Mouse (Mus musculus): ENCODE measurements around the gene Gm20388. TPM values are rescaled to one million over a fixed set of nuclear protein-coding genes. Genes with fewer than 3 reads are reported as not detected.
A peak's percentile ranks its signal among the peaks of the same experiment; 100 is the strongest.

Gene Gm20388
- polyA plus RNA-seq, 1 experiment from 2014 or later: not detected

GRCm38 (mm10) chr8:120190107-120190809, 279.6 kb downstream of the Gm20388 start:
- ATAC-seq (ENCODE audit: low FRiP score) (no peak), DNase-seq (ENCODE audit: low spot score) (no peak)
- Histone ChIP-seq H3K9ac (no peak overlapping the region), H3K27me3 (ENCODE audit: control insufficient read depth, insufficient read depth, low read length) (no peaks in the 10 kb centered on the region), H3K36me3 (replicated peaks; ENCODE audit: control insufficient read depth, insufficient read depth) (no peaks in the 10 kb centered on the region), H3K27ac (peak overlapping the region; percentile 74), H3K4me3 (replicated peaks; ENCODE audit: low read length) (no peak overlapping the region), H3K4me1 (replicated peaks; ENCODE audit: control insufficient read depth, insufficient read depth, low read length) (peaks cover 31% of the 10 kb centered on the region), H3K9me3 (ENCODE audit: control insufficient read depth, low read length) (no peaks in the 10 kb centered on the region), H3K4me2 (replicated peaks) (no peak overlapping the region)
- WGBS: 80% methylated on average over 17 of the region's 17 CpGs

- Histone ChIP-seq H3K27ac (peak overlapping the region; percentile 74), H3K4me1 (replicated peaks; ENCODE audit: control insufficient read depth, insufficient read depth, low read length) (peaks cover 24% of the 10 kb centered on the region), H3K27me3 (ENCODE audit: control insufficient read depth, insufficient read depth, low read length) (no peaks in the 10 kb centered on the region), H3K4me3 (replicated peaks; ENCODE audit: low read length) (no peak overlapping the region; the same call in 1 of the 2 replicates), H3K9me3 (ENCODE audit: control insufficient read depth, low read length) (no peaks in the 10 kb centered on the region), H3K4me2 (replicated peaks) (peak overlapping the region; percentile 40), H3K36me3 (replicated peaks; ENCODE audit: control insufficient read depth, insufficient read depth) (no peaks in the 10 kb centered on the region), H3K9ac (peak overlapping the region; percentile 42; the same call in 1 of the 2 replicates)
- WGBS: 24% methylated on average over 20 of the region's 20 CpGs
- ATAC-seq (ENCODE audit: low FRiP score) (peak; percentile 75; the same call in 1 of the 2 replicates), DNase-seq (ENCODE audit: low spot score) (peak; percentile 55)
Observed at GRCm38 (mm10) chr8:120190810-120191413, 280.3 kb downstream of the Gm20388 start.

- Histone ChIP-seq H3K27ac (peak overlapping the region; percentile 74), H3K36me3 (replicated peaks; ENCODE audit: control insufficient read depth, insufficient read depth) (no peaks in the 10 kb centered on the region), H3K4me3 (replicated peaks; ENCODE audit: low read length) (no peak overlapping the region), H3K9ac (no peak overlapping the region), H3K4me2 (replicated peaks) (no peak overlapping the region), H3K4me1 (replicated peaks; ENCODE audit: control insufficient read depth, insufficient read depth, low read length) (peaks cover 17% of the 10 kb centered on the region), H3K27me3 (ENCODE audit: control insufficient read depth, insufficient read depth, low read length) (no peaks in the 10 kb centered on the region), H3K9me3 (ENCODE audit: control insufficient read depth, low read length) (no peaks in the 10 kb centered on the region)
- ATAC-seq (ENCODE audit: low FRiP score): peak; percentile 33; the same call in 1 of the 2 replicates
- no peak for DNase-seq (ENCODE audit: low spot score)
- WGBS: 52% methylated on average over 5 of the region's 5 CpGs
Observed at GRCm38 (mm10) chr8:120191633-120192032, 281.0 kb downstream of the Gm20388 start.

- no peak overlapping the region for H3K9ac ChIP-seq
- H3K4me1 ChIP-seq (replicated peaks; ENCODE audit: control insufficient read depth, insufficient read depth, low read length): peaks cover 15% of the 10 kb centered on the region
- no peak for DNase-seq (ENCODE audit: low spot score)
- no peak overlapping the region for H3K4me2 ChIP-seq (replicated peaks)
- no peaks in the 10 kb centered on the region for H3K36me3 ChIP-seq (replicated peaks; ENCODE audit: control insufficient read depth, insufficient read depth)
- no peaks in the 10 kb centered on the region for H3K9me3 ChIP-seq (ENCODE audit: control insufficient read depth, low read length)
- no peak overlapping the region for H3K27ac ChIP-seq
- ATAC-seq (ENCODE audit: low FRiP score): no peak
- no peaks in the 10 kb centered on the region for H3K27me3 ChIP-seq (ENCODE audit: control insufficient read depth, insufficient read depth, low read length)
- WGBS: 97% methylated on average over 5 of the region's 5 CpGs
- H3K4me3 ChIP-seq (replicated peaks; ENCODE audit: low read length): no peak overlapping the region
Observed at GRCm38 (mm10) chr8:120192118-120192517, 281.5 kb downstream of the Gm20388 start.

DNA sequence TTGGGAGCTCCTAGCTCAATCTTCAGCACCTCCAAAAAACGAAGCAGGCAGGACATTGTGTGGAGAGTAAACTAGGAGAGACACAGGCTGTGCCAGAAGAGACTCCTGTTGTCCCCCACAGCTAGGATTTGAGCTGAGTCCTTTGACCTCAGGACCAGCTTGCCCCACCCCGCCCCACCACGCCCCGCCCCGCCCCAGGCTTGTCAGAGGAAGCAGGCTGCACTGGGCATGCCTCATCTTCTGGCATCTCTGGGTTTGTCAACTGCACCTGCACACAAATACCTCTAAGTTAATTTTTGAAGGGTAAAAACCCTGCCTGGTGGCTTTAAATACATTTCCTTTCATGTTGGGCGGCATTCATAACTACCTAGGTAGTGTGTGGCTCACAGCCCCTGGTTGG, 290.7 kb downstream of the Gm20388 start:
- Histone ChIP-seq H3K27ac (no peak overlapping the region), H3K4me3 (replicated peaks; ENCODE audit: low read length) (no peak overlapping the region), H3K4me1 (replicated peaks; ENCODE audit: control insufficient read depth, insufficient read depth, low read length) (no peaks in the 10 kb centered on the region), H3K9me3 (ENCODE audit: control insufficient read depth, low read length) (no peaks in the 10 kb centered on the region), H3K27me3 (ENCODE audit: control insufficient read depth, insufficient read depth, low read length) (no peaks in the 10 kb centered on the region), H3K36me3 (replicated peaks; ENCODE audit: control insufficient read depth, insufficient read depth) (no peaks in the 10 kb centered on the region), H3K9ac (no peak overlapping the region), H3K4me2 (replicated peaks) (no peak overlapping the region)
- DNase-seq (ENCODE audit: low spot score) (no peak), ATAC-seq (ENCODE audit: low FRiP score) (no peak)
- WGBS: 87% methylated on average over 6 of the region's 6 CpGs

DNA sequence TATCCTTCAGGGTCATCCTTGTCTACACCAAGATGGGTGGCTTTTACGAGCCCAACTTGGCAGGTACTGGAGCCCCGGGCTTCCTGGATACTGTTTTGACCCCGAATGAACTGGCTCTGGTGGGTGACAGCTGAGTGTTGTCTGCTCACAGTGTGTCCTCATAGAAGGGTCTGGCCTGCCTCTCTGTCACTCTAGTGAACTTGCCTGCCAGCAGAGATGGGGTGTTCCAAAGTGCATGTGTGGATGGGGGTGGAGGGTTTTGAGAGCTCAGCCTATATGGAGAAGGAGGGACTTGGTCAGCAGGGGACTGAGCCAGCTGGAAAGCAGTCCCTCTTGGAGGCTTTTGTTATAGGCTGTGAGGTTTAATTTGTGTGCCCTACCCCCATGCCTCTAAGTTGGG, 291.9 kb downstream of the Gm20388 start:
- no peak overlapping the region for H3K27ac ChIP-seq
- ATAC-seq (ENCODE audit: low FRiP score) (no peak), DNase-seq (ENCODE audit: low spot score) (no peak)
- no peaks in the 10 kb centered on the region for H3K27me3 ChIP-seq (ENCODE audit: control insufficient read depth, insufficient read depth, low read length)
- no peak overlapping the region for H3K4me2 ChIP-seq (replicated peaks)
- no peak overlapping the region for H3K9ac ChIP-seq
- H3K4me3 ChIP-seq (replicated peaks; ENCODE audit: low read length): no peak overlapping the region
- no peaks in the 10 kb centered on the region for H3K4me1 ChIP-seq (replicated peaks; ENCODE audit: control insufficient read depth, insufficient read depth, low read length)
- H3K9me3 ChIP-seq (ENCODE audit: control insufficient read depth, low read length): no peaks in the 10 kb centered on the region
- H3K36me3 ChIP-seq (replicated peaks; ENCODE audit: control insufficient read depth, insufficient read depth): no peaks in the 10 kb centered on the region
- 58% methylated on average over 3 of the region's 3 CpGs for WGBS

DNA sequence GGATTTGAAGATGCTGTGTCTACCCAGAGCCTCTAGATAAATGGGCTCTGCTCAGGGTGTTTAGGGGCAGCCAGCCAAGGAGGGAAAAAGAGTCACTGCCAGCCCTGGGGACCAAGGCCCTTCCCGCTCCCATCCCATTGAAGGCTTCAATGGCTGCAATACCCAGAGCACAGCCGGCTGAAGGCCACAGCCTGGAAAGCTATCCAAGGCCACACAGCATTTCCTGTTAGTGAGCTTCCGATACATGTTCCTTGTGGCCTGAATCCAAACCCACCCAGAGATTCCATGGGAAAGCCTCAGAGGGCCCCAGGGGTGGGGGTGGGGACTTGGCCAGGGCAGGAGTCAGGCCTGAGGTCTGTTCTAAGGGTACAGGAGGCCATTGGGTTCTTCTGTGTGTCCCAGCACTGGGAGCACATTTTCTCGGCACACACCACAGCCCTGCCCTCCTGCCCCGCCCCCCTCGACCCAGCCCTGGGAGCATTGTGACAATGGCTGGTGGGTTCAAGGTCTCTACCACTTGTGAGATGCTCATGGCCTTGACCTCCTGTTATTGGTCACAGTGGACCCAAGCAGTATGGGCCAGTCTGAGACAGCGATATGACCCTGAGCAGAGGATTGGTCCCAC, 294.2 kb downstream of the Gm20388 start:
- 70% methylated on average over 7 of the region's 7 CpGs for WGBS

DNA sequence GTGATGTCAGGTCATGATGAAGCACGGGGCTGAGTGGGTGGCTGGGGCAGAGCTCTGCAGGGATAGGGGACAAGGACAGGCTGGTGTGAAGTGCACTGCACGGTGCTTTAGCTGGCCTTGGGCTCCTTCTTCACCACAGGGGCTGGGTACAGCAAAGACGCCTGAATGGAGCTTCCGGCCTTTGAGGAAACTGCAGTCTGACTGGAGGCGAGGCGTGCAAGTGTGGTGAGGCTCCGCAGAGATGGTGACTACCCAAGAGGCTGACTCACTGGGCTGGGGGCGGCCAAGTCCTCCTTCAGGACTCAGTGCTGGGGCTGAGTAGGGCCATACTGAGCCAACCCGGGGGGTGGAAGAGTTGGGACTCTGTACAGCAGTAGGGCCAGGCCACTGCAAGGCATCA, 295.3 kb downstream of the Gm20388 start:
- Histone ChIP-seq H3K27me3 (ENCODE audit: control insufficient read depth, insufficient read depth, low read length) (no peaks in the 10 kb centered on the region), H3K4me2 (replicated peaks) (no peak overlapping the region), H3K4me3 (replicated peaks; ENCODE audit: low read length) (no peak overlapping the region), H3K4me1 (replicated peaks; ENCODE audit: control insufficient read depth, insufficient read depth, low read length) (no peaks in the 10 kb centered on the region), H3K9me3 (ENCODE audit: control insufficient read depth, low read length) (no peaks in the 10 kb centered on the region), H3K9ac (no peak overlapping the region), H3K36me3 (replicated peaks; ENCODE audit: control insufficient read depth, insufficient read depth) (no peaks in the 10 kb centered on the region), H3K27ac (no peak overlapping the region)
- ATAC-seq (ENCODE audit: low FRiP score): no peak
- DNase-seq (ENCODE audit: low spot score): no peak
- WGBS: 88% methylated on average over 9 of the region's 9 CpGs

More for the DNA sequence above, 294.2 kb downstream of the Gm20388 start:
- no peak overlapping the region for H3K4me2 ChIP-seq (replicated peaks)
- H3K27ac ChIP-seq: no peak overlapping the region
- no peak overlapping the region for H3K9ac ChIP-seq
- no peaks in the 10 kb centered on the region for H3K4me1 ChIP-seq (replicated peaks; ENCODE audit: control insufficient read depth, insufficient read depth, low read length)
- no peaks in the 10 kb centered on the region for H3K9me3 ChIP-seq (ENCODE audit: control insufficient read depth, low read length)
- no peak overlapping the region for H3K4me3 ChIP-seq (replicated peaks; ENCODE audit: low read length)
- no peak for ATAC-seq (ENCODE audit: low FRiP score)
- DNase-seq (ENCODE audit: low spot score): no peak
- no peaks in the 10 kb centered on the region for H3K27me3 ChIP-seq (ENCODE audit: control insufficient read depth, insufficient read depth, low read length)
- no peaks in the 10 kb centered on the region for H3K36me3 ChIP-seq (replicated peaks; ENCODE audit: control insufficient read depth, insufficient read depth)

DNA sequence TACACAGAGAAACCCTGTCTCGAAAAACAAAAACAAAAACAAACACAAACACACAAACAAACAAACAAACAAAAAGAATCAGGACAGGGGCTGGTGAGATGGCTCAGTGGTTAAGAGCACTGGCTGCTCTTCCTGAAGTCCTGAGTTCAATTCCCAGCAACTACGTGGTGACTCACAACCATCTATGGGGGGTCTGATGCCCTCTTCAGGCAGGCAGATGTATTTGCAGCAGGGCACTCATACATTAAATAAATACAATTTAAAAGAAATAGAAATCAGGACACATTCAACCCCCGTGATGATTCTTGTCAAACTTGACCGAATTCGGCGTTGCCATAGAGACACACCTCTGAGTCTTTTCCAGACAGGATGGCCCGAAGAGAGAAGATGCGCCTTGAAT, 296.7 kb downstream of the Gm20388 start:
- DNase-seq (ENCODE audit: low spot score): no peak
- H3K9me3 ChIP-seq (ENCODE audit: control insufficient read depth, low read length): no peaks in the 10 kb centered on the region
- H3K4me3 ChIP-seq (replicated peaks; ENCODE audit: low read length): no peak overlapping the region
- H3K36me3 ChIP-seq (replicated peaks; ENCODE audit: control insufficient read depth, insufficient read depth): no peaks in the 10 kb centered on the region
- H3K9ac ChIP-seq: no peak overlapping the region
- no peak for ATAC-seq (ENCODE audit: low FRiP score)
- no peaks in the 10 kb centered on the region for H3K4me1 ChIP-seq (replicated peaks; ENCODE audit: control insufficient read depth, insufficient read depth, low read length)
- no peak overlapping the region for H3K4me2 ChIP-seq (replicated peaks)
- H3K27ac ChIP-seq: no peak overlapping the region
- 86% methylated on average over 8 of the region's 8 CpGs for WGBS
- H3K27me3 ChIP-seq (ENCODE audit: control insufficient read depth, insufficient read depth, low read length): no peaks in the 10 kb centered on the region
